Mouse (Mus musculus): ENCODE measurements around the gene Csnk1g2.

Csnk1g2 gene

GRCm38 (mm10) chr10:80680260-80680696 is 57.6 kb downstream of the Csnk1g2 start:
- DNase-seq (ENCODE audit: low read depth): no peak

DNA sequence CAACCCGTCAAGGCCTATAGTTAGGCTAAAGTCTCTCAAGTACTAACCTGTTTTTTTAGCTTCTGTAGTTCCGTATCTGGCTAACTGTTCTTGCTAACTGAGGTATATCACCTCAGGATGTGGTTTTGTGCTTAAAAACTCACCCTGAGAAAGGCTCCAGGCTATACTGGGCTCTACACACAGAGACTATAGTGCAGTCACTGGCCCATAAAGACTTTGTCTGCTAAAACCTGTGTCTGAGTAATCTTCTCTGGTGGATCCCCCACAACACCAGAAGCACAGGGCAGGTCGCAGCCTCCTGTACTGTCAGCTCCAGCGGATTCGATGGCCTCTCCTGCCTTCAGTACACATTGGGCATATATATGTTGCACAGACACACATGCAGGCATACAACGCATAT is 59.4 kb downstream of the Csnk1g2 start:
- DNase-seq (ENCODE audit: low read depth): no peak

GRCm38 (mm10) chr10:80683647-80684046 is 61.0 kb downstream of the Csnk1g2 start:
- DNase-seq (ENCODE audit: low read depth): no peak

DNA sequence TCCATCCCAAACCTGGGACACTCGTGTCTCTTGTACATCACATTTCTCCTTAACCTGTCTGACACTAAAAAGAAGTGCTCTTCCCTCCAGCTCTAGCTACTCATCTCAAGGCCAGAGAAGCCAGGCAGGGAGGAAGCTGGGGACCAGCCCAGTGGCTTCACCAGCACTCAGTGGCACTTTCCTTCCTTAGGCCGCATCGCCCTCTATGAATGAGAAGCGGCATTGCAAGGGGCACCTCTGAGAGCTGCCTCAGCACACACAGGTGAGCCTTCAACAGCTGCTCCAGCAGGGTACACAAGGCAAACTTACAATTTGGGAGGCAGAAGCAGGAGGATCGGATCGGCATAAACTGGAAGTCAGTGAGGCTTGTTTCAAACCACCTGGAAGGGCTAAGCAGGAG is 61.6 kb downstream of the Csnk1g2 start:
- DNase-seq (ENCODE audit: low read depth): no peak

DNA sequence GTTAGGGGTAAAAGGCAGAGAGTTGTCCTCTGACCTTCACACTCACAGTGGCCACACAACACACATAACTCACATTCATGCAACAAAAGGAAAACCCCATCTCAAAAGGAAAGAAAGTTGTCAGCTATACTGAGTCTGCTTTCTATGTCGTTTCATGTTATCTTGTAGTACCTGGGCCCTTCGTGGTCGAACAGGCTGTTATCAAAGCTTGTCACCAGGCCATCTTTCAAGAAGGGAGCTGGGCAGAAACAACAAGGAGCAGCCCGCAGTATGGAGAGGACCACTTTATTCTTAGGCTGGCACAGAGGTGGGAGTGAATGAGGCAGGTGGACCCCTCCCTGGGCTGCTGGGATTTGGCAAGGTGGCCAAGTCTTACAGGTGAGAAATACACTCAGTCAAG is 62.3 kb downstream of the Csnk1g2 start:
- no peak for DNase-seq (ENCODE audit: low read depth)

GRCm38 (mm10) chr10:80686617-80687016 is 64.0 kb downstream of the Csnk1g2 start:
- DNase-seq (ENCODE audit: low read depth): no peak

- DNase-seq (ENCODE audit: low read depth): no peak
Observed at GRCm38 (mm10) chr10:80687850-80688249, 65.2 kb downstream of the Csnk1g2 start.

Measured in fibroblast of lung, adult 2 months (primary cell).